Mouse (Mus musculus) limb, embryonic 14.5 days (tissue): ENCODE measurements around the gene Lrrc30. TPM values are rescaled to one million over a fixed set of nuclear protein-coding genes. Genes with fewer than 3 reads are reported as not detected.

Experiments used
- ATAC-seq: fragments of 200-750 bp; cut with Nextera tagmentation; 2 replicates; pipeline ENCODE4 v1.8.0; 2017; ENCODE audit warnings: low read depth, moderate number of reproducible peaks, moderate TSS enrichment; ENCODE audit not compliant: low FRiP score
- DNase-seq: peaks from one replicate; pipeline ENCODE4 v3.0.0-alpha.2; 2015; ENCODE audit warnings: low spot score
- H3K27ac ChIP-seq: fragments of 300-500 bp; sonication (generic); replicated peaks from 2 replicates; pipeline ENCODE4 v1.5.1; 2014; ENCODE audit warnings: low read depth, mild to moderate bottlenecking, low read length, moderate library complexity, mixed read lengths
- H3K27me3 ChIP-seq: fragments of 300-500 bp; sonication (generic); 2 replicates; pipeline ENCODE4 v1.6.1; 2014; ENCODE audit warnings: low read length, mixed read lengths; ENCODE audit not compliant: control insufficient read depth, insufficient read depth
- H3K36me3 ChIP-seq: fragments of 300-500 bp; sonication (generic); 2 replicates; pipeline ENCODE4 v1.6.1; 2014; ENCODE audit warnings: mild to moderate bottlenecking, low read length, moderate library complexity, mixed read lengths; ENCODE audit not compliant: control insufficient read depth, insufficient read depth
- H3K4me1 ChIP-seq: fragments of 300-500 bp; sonication (generic); 2 replicates; pipeline ENCODE4 v1.6.1; 2014; ENCODE audit warnings: antibody characterized with exemption, low read length, mixed read lengths; ENCODE audit not compliant: control insufficient read depth, insufficient read depth
- H3K4me2 ChIP-seq: fragments of 300-500 bp; sonication (generic); replicated peaks from 2 replicates; pipeline ENCODE4 v1.6.1; 2014; ENCODE audit warnings: low read depth, mild to moderate bottlenecking, low read length, moderate library complexity; ENCODE audit not compliant: severe bottlenecking
- H3K4me3 ChIP-seq: fragments of 300-500 bp; sonication (generic); replicated peaks from 2 replicates; pipeline ENCODE4 v1.5.1; 2014; ENCODE audit warnings: low read length
- H3K9ac ChIP-seq: fragments of 300-500 bp; sonication (generic); 2 replicates; pipeline ENCODE4 v1.6.1; 2014; ENCODE audit warnings: mild to moderate bottlenecking, low read depth, low read length, moderate library complexity; ENCODE audit not compliant: severe bottlenecking
- H3K9me3 ChIP-seq: fragments of 300-500 bp; sonication (generic); 2 replicates; pipeline ENCODE4 v1.6.1; 2016; ENCODE audit warnings: low read length; ENCODE audit not compliant: control insufficient read depth
- POLR2A ChIP-seq: fragments of 200-500 bp; IDR thresholded peaks from 2 replicates; pipeline ENCODE4 v1.8.0; 2012; ENCODE audit warnings: inconsistent platforms, mild to moderate bottlenecking, moderate library complexity, borderline replicate concordance; ENCODE audit not compliant: insufficient read depth, insufficient read length; ENCODE audit errors: extremely low read depth
- WGBS: fragments of 180-500 bp; shearing (Covaris S2); extraction: QIAGEN DNeasy Blood & Tissue Kit; methylation state at CpG from one replicate; pipeline ENCODE4 v1.1.7; 2014; 5-methylcytosine and 5-hydroxymethylcytosine counted together
- polyA plus RNA-seq, 2 experiments: library from polyadenylated mRNA; depleted of rRNA in 1 of 2; stranded (reverse) in 1 of 2; unstranded in 1 of 2; fragments of >200 nt; fragmentation: Nextera tagmentation in 1 of 2; extraction: Ambion mirVana in 1 of 2; gene quantifications; 2 replicates each; pipeline versions ENCODE4 v1.2.1 to v1.2.3; 2012 to 2014

The Lrrc30 gene
- polyA plus RNA-seq, 2 experiments = 0.79 to 1.2 TPM

DNA sequence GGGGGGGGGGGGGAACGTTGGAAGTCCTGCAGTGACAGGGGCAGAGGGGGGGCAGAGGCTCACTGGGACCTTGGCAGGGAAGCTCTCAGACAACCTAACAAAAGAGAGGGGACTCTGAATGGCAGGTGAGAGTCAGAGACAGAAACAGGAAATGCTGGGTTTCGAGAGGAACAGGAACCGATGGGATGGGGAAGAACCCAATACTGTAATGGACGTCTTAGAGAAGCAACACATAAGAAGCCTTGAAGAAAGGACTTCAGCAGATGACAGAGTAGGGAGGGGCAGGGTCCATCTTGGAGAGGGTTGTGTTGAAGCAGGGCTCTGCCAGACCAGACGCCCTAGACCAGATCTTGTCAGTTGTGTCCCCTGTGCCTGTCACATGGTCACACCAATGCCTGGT is 18.1 kb downstream of the Lrrc30 start:
- TF ChIP-seq POLR2A = no peak
- Histone ChIP-seq H3K36me3 (no peaks in the 10 kb centered on the region), H3K4me1 (no peaks in the 10 kb centered on the region), H3K27ac (no peak overlapping the region), H3K9me3 (no peaks in the 10 kb centered on the region), H3K27me3 (no peaks in the 10 kb centered on the region), H3K4me2 (no peak overlapping the region), H3K4me3 (no peak overlapping the region), H3K9ac (no peak overlapping the region)
- 68% methylated on average over 5 of the region's 5 CpGs for WGBS
- DNase-seq (no peak), ATAC-seq (no peak)

DNA sequence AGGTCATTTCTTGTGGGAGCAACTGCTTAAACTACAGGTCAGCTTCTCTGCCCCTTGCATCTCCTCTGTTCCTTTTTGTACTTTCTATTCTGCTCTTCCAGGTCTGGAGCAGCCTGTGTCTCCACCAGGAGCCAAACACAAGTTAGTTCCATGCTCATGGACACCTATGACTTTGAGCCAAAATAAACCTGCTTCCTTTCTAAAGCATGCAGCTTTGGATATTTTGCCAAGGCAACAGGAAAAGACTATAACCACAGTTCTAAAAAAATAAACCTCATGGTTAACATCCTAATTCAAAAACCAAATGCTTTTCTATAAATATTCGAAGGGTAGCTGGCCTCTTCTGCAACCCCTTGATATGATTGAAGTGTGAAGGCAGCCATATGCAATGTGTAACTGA is 19.9 kb downstream of the Lrrc30 start:
- Histone ChIP-seq H3K27ac (no peak overlapping the region), H3K4me1 (no peaks in the 10 kb centered on the region), H3K36me3 (no peaks in the 10 kb centered on the region), H3K4me3 (no peak overlapping the region), H3K4me2 (no peak overlapping the region), H3K27me3 (no peaks in the 10 kb centered on the region), H3K9ac (no peak overlapping the region), H3K9me3 (no peaks in the 10 kb centered on the region)
- 63% methylated on average over 1 of the region's 1 CpGs for WGBS
- no peak for DNase-seq
- no peak for ATAC-seq
- TF ChIP-seq POLR2A = no peak

DNA sequence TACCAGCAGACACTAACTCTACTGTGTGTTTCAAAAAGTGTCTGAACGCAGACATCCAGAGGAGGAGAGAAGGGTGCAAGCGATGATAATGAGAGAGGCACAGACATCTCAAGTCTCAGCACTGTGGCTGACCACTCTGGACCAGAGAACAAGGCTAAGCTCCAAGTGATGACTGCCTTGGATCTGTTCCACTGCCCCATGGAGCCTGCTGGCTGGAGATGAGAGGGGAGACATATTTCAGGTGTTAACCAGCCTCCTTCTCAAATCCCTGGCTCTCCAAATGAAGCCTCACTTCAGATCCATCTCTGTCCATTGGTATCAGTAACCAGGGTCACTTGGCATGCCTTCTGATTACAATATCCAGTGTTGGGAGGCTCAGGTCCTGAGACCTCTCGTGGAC is 20.4 kb downstream of the Lrrc30 start:
- Histone ChIP-seq H3K4me2 (no peak overlapping the region), H3K27ac (no peak overlapping the region), H3K27me3 (no peaks in the 10 kb centered on the region), H3K9me3 (no peaks in the 10 kb centered on the region), H3K36me3 (no peaks in the 10 kb centered on the region), H3K4me3 (no peak overlapping the region), H3K9ac (no peak overlapping the region), H3K4me1 (no peaks in the 10 kb centered on the region)
- no peak for TF ChIP-seq POLR2A
- ATAC-seq = no peak
- DNase-seq = no peak
- WGBS = 95% methylated on average over 3 of the region's 3 CpGs

DNA sequence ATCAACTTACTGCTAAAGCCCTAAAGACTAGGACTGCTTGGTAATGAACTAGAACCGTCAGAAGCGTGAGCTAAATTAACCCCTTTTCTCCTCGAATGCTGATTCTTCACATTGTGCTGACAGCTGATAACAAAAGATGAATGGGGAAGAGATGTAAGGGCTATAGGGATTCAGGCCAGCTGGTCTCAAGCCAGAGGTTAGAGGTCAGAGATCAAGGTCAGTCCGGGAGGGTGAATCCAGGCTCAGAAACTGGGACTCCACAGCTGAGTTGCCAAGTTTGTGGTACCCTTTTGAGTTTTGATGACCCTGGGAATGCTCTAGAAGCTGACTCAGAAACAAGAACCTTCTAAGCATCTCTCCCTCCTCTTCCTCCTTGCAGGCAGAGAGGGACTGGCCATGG is 28.1 kb downstream of the Lrrc30 start:
- no peaks in the 10 kb centered on the region for H3K4me1 ChIP-seq
- no peaks in the 10 kb centered on the region for H3K36me3 ChIP-seq
- 59% methylated on average over 4 of the region's 4 CpGs for whole genome bisulfite sequencing
- DNase-seq = no peak
- no peak overlapping the region for H3K9ac ChIP-seq
- no peak overlapping the region for H3K4me3 ChIP-seq
- no peak for TF ChIP-seq POLR2A
- no peaks in the 10 kb centered on the region for H3K27me3 ChIP-seq
- no peak for ATAC-seq
- H3K9me3 ChIP-seq = no peaks in the 10 kb centered on the region
- no peak overlapping the region for H3K4me2 ChIP-seq
- H3K27ac ChIP-seq = no peak overlapping the region

DNA sequence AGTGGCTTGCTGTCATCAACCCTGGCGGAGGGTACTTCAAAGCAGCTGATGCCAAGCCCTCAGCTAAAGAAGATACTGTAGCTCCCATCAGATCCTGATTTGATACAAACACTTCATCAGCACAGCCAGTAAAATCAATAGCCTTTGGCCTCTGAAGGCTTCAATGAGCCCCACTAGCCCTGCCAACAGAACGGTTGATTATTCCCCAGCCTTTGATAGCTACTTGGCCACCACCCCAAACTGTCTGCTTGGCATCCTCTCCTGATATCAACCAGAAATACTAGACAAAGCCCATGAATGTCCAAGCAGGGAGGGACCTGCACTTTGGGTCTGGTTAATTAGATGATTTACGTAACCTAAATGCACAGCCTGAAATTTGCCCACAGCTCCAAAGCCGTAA is 30.0 kb downstream of the Lrrc30 start:
- ATAC-seq = no peak
- 74% methylated on average over 4 of the region's 4 CpGs for WGBS
- Histone ChIP-seq H3K4me2 (no peak overlapping the region), H3K27ac (no peak overlapping the region), H3K9me3 (no peaks in the 10 kb centered on the region), H3K4me3 (no peak overlapping the region), H3K36me3 (no peaks in the 10 kb centered on the region), H3K9ac (no peak overlapping the region), H3K27me3 (no peaks in the 10 kb centered on the region), H3K4me1 (no peaks in the 10 kb centered on the region)
- TF ChIP-seq POLR2A = no peak
- DNase-seq = no peak
